Mouse (Mus musculus) stomach, embryonic 14.5 days (tissue): ENCODE data around the gene Mxd4. TPM values are rescaled to one million over a fixed set of nuclear protein-coding genes. Genes with fewer than 3 reads are reported as not detected.

Experiments
- ATAC-seq: fragments of 200-750 bp; cut with Nextera tagmentation; 2 replicates; pipeline ENCODE4 v1.8.0; 2017; ENCODE audit warnings: low read depth, moderate TSS enrichment; ENCODE audit not compliant: insufficient number of reproducible peaks, insufficient read depth, low FRiP score
- H3K27ac ChIP-seq: fragments of 300-500 bp; sonication (generic); 2 replicates; pipeline ENCODE4 v1.5.1; 2014; ENCODE audit warnings: mild to moderate bottlenecking, low read length, moderate library complexity, mixed read lengths
- H3K27me3 ChIP-seq: fragments of 300-500 bp; sonication (generic); 2 replicates; pipeline ENCODE4 v1.6.1; 2014; ENCODE audit warnings: low read length, control low read depth, mixed read lengths; ENCODE audit not compliant: control insufficient read depth, insufficient read depth
- H3K36me3 ChIP-seq: fragments of 300-500 bp; sonication (generic); 2 replicates; pipeline ENCODE4 v1.6.1; 2014; ENCODE audit warnings: mild to moderate bottlenecking, control low read depth, low read length, moderate library complexity, mixed read lengths; ENCODE audit not compliant: control insufficient read depth, insufficient read depth
- H3K4me1 ChIP-seq: fragments of 300-500 bp; sonication (generic); 2 replicates; pipeline ENCODE4 v1.6.1; 2014; ENCODE audit warnings: low read length, control low read depth, mixed read lengths; ENCODE audit not compliant: control insufficient read depth, insufficient read depth
- H3K4me2 ChIP-seq: fragments of 300-500 bp; sonication (generic); replicated peaks from 2 replicates; pipeline ENCODE4 v1.6.1; 2014; ENCODE audit warnings: low read depth, low read length, control low read depth
- H3K4me3 ChIP-seq: fragments of 300-500 bp; sonication (generic); 2 replicates; pipeline ENCODE4 v1.5.1; 2014; ENCODE audit warnings: low read depth, low read length, control low read depth
- H3K9ac ChIP-seq: fragments of 300-500 bp; sonication (generic); replicated peaks from 2 replicates; pipeline ENCODE4 v1.6.1; 2014; ENCODE audit warnings: low read depth, mild to moderate bottlenecking, control low read depth, low read length, moderate library complexity, mixed read lengths
- H3K9me3 ChIP-seq: fragments of 300-500 bp; sonication (generic); 2 replicates; pipeline ENCODE4 v1.6.1; 2016; ENCODE audit warnings: low read depth, low read length, control low read depth; ENCODE audit not compliant: control insufficient read depth
- WGBS: fragments of 180-500 bp; shearing (Covaris S2); extraction: QIAGEN DNeasy Blood & Tissue Kit; methylation state at CpG from one replicate; pipeline ENCODE4 v1.1.7; 2014; 5-methylcytosine and 5-hydroxymethylcytosine counted together
- polyA plus RNA-seq: library from polyadenylated mRNA; unstranded; fragments of >200 nt; fragmentation: Nextera tagmentation; extraction: Ambion mirVana; gene quantifications from 2 replicates; pipeline ENCODE4 v1.2.1, GENCODE M21; 2014

The Mxd4 gene
- 51.4 and 58.6 TPM in 2 replicates for polyA plus RNA-seq

DNA sequence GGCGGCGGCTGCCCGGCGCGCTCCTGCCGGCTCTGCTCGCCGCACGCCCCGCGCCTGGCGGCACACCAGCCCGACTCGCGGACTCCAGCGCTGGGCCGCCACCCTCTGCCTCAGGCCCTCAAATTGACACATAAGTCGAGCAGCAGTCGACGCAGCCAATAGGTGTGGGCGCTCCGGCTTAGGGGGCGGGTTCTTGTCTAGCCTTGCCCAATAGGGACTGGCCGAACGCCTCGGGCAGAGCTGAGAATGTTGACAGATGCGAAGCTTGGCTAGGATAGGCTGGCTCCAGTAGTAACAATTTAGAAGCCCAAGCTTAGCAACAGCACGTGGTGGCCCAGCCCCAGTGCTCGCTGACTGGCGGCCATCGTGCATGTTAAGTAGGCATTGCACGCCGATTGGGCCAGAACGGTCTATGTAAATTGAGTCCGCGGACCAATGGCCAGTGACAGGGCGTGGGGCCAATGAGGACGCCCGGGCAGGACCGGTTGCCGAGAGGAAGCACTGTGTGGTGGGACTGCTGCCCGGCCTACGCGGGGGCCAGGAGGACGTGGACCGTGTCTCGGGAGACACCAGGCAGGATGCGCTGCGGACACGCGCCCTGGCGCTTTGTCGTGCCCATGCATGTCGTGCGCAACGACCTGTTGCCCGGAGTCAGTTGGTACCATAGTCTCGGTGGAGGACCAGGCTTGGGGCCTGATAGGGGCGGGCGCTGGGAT lies at the start of gene Mxd4:
Gene Mxd4, minus strand, starts transcription at position 120 of the 716 bp plus-strand sequence.
- H3K27ac ChIP-seq: peak within 1 kb of the TSS; percentile 93
- H3K4me3 ChIP-seq: peak within 1 kb of the TSS; percentile 95
- ATAC-seq: peak; percentile 98
- no peaks in the 10 kb centered on the region for H3K27me3 ChIP-seq
- H3K36me3 ChIP-seq: peaks cover 4% of the 10 kb centered on the region; the same call in 1 of the 2 replicates
- peaks cover 25% of the 10 kb centered on the region for H3K4me1 ChIP-seq
- no peaks in the 10 kb centered on the region for H3K9me3 ChIP-seq
- WGBS: under 1% methylated on average over 60 of the region's 60 CpGs
- peak within 1 kb of the TSS; percentile 77 for H3K9ac ChIP-seq
- H3K4me2 ChIP-seq: peak within 1 kb of the TSS; percentile 92

DNA sequence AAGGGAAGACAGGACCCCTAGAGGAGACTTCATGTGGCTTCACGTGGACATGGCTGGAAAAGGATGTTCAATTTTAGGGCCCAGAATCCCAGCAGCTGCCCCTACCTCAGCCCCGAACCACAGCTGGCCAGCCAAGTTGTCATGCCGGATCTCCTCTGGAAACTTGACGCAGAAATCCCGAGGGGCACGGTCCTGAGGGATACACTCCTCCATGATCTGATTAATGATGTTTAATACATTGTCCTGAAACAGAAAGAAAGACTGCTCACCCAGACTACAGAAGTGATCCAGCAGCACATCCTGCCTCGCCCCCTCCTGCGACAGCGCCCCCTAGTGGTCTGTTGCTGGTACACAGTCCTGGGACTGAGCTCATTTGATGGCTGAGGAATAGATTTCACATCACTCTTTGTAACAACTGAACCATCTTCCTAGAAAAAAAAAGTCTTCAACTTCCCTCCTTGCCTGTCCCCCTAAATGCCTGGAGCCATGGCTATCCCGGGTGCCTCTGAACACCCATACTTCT lies 48.4 kb upstream of the Mxd4 start:
- no peak for ATAC-seq
- Histone ChIP-seq H3K36me3 (no peaks in the 10 kb centered on the region), H3K9me3 (no peaks in the 10 kb centered on the region), H3K4me2 (no peak overlapping the region), H3K9ac (no peak overlapping the region), H3K27ac (no peak overlapping the region), H3K4me1 (no peaks in the 10 kb centered on the region), H3K27me3 (no peaks in the 10 kb centered on the region), H3K4me3 (no peak overlapping the region)
- WGBS: 53% methylated on average over 10 of the region's 10 CpGs

DNA sequence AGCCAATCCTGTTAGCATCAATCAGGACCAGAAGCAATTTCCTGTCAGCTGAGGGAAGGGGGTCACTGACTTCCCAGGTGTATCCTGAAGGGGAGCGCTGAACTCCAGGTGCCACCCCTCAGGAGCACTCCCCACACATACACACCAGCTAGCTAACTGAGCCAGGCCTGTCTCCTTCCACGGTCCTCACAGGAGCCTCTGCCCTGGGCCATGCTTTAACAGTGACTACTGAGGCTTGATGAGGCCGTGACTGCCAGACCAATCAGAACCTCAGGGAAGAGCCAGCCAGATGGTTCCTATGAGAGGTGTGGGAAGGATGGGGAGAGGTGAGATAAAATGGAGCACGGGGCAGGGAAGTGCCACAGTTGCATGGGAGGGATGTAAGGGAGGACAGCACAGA lies 47.5 kb upstream of the Mxd4 start:
- Histone ChIP-seq H3K27ac (no peak overlapping the region), H3K9ac (no peak overlapping the region), H3K4me2 (no peak overlapping the region), H3K36me3 (no peaks in the 10 kb centered on the region), H3K4me3 (no peak overlapping the region), H3K27me3 (no peaks in the 10 kb centered on the region), H3K4me1 (no peaks in the 10 kb centered on the region), H3K9me3 (no peaks in the 10 kb centered on the region)
- 55% methylated on average over 4 of the region's 4 CpGs for WGBS
- no peak for ATAC-seq

DNA sequence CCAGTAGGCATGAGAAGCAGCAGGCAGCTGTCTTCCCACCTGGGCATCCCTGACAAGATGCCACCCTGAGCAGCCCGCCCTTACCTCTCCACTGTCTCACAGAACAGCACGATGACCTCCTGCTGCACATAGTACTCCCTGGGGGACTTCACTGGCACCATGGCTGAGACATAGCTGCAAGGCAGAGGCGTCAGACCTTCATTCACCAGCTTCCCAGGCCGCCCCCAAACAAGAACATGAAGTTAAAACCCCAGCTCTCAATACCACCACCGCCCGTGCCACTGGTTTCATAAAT lies 45.6 kb upstream of the Mxd4 start:
- Histone ChIP-seq H3K4me2 (no peak overlapping the region), H3K27me3 (no peaks in the 10 kb centered on the region), H3K4me3 (no peak overlapping the region), H3K27ac (no peak overlapping the region), H3K9ac (no peak overlapping the region), H3K9me3 (no peaks in the 10 kb centered on the region), H3K4me1 (no peaks in the 10 kb centered on the region), H3K36me3 (no peaks in the 10 kb centered on the region)
- no peak for ATAC-seq
- WGBS: 82% methylated on average over 6 of the region's 6 CpGs

DNA sequence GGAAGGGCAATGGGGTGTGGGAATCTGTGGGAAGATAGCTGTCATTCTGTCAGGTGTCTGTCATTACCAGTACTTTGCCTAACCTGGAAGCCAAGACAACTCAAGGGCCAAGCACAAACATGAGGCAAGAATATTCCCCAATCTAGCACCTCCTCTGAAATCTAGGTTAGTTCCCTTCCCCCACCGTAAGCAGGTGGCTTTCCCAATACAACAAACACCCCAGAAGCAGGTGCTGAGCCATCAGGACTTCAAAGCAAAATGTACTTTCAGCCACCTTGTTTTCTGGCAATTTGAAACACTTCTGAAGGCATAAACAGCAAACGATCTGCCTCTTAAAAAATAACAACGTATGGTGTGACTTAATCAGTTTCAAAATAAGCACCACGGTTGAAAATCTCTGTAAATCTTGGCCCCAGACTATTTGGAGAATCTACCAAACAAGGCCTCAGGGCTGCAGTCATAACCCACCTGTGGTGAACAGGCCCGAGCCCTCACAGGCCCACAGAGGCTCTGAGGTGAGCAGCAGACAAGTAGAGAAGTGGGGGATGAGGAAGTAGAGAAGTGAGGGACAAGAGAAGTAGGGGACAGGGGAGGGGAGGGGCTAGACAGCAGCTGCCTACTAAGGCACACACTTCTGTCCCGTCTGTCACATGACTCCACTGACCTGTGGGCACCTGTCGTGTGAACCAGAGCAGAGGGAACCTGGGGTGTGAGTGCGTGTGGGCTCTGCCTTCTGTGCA lies 45.1 kb upstream of the Mxd4 start:
- no peak overlapping the region for H3K27ac ChIP-seq

DNA sequence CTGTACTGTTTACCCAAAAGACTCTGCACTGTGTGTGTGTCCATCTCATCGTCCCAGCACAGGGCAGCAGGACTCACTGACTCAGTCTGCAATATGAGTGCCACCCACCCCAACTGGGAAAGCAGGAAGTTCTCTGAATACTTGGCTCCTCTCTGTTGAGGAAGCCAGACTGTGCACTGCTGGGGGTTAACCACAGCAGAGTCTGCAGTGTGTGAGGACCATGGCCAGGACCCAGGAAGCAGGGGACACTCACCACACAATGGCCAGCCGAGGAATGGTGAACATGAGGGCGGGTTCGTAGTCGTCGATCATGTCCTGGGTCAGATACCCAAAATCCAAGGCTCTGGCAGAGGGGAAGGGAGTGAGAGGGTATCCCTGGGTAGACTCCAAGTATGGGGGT lies 44.4 kb upstream of the Mxd4 start:
- Histone ChIP-seq H3K36me3 (no peaks in the 10 kb centered on the region), H3K4me1 (no peaks in the 10 kb centered on the region), H3K4me3 (no peak overlapping the region), H3K9ac (no peak overlapping the region), H3K4me2 (no peak overlapping the region), H3K9me3 (no peaks in the 10 kb centered on the region), H3K27me3 (no peaks in the 10 kb centered on the region), H3K27ac (no peak overlapping the region)
- no peak for ATAC-seq
- 86% methylated on average over 6 of the region's 6 CpGs for WGBS

More for the DNA sequence above, 45.1 kb upstream of the Mxd4 start:
- WGBS: 74% methylated on average over 8 of the region's 8 CpGs
- H3K4me1 ChIP-seq: no peaks in the 10 kb centered on the region
- no peak overlapping the region for H3K4me2 ChIP-seq
- no peak for ATAC-seq
- H3K36me3 ChIP-seq: no peaks in the 10 kb centered on the region
- no peaks in the 10 kb centered on the region for H3K9me3 ChIP-seq
- no peak overlapping the region for H3K4me3 ChIP-seq
- H3K9ac ChIP-seq: no peak overlapping the region
- H3K27me3 ChIP-seq: no peaks in the 10 kb centered on the region

DNA sequence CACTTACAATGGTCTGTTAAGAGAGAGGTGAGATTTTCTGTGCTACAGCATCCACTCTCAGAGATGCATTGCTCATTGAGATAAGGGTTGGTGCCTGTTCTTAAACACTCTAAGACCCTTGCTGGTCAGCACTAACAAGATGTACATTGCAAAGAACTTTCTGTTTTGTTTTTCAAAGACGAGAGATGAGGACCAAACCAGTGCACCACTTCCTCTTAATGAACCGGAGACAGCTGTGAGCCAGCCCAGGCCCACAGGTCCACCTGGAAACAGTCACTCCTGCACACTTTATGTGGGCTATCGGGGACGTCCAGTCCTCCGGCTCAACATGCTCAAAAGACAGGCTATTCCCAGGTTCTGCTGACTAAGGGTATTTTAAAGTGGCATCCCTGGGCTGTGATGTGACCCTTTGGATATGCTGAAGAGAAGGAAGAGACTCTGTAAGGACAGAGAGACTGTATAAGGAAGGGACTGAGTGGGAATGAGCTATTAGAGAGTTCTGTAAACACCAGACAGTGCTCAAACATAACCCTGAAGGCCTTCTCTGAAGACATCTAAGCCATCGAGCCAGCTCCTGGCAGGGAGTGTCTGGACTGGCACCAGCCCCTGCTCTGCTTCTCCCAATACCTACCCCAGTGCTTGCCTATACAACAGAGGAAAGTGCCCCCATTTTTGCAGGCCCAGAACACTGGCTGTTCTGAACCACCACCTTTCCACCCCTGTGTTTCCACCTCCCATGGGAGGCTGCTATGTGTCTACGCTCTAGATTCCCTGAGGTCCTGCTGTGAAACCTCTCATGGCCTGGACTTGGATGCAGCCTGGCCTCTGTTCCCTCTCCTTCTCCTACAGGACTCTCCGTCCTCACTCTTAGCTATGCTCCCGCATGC lies 43.3 kb upstream of the Mxd4 start:
- no peak overlapping the region for H3K4me3 ChIP-seq
- H3K36me3 ChIP-seq: no peaks in the 10 kb centered on the region
- no peaks in the 10 kb centered on the region for H3K9me3 ChIP-seq
- no peak overlapping the region for H3K27ac ChIP-seq
- H3K27me3 ChIP-seq: no peaks in the 10 kb centered on the region
- H3K9ac ChIP-seq: no peak overlapping the region
- H3K4me1 ChIP-seq: no peaks in the 10 kb centered on the region
- no peak for ATAC-seq
- no peak overlapping the region for H3K4me2 ChIP-seq
- WGBS: 73% methylated on average over 9 of the region's 9 CpGs

DNA sequence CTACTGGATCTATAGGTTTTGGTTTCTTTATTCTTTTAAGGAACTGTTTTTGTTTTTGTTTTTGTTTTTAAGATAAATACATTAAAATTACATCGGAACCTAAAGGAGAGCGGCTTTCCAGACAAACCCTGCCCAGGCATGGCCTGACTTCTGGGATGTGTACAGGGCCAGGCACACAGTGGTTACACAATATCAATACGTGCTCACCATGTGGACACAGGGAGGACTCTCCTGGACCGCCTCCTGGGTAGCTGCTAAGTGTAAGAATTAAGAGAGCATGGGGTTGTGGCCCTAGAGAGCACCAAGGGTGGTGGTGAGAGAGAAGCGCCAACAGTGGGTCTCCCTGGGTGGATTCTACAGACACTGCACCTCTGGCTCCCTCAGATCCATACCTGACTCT lies 42.0 kb upstream of the Mxd4 start:
- no peak for ATAC-seq
- H3K27me3 ChIP-seq: no peaks in the 10 kb centered on the region
- H3K4me1 ChIP-seq: no peaks in the 10 kb centered on the region
- WGBS: 91% methylated on average over 5 of the region's 5 CpGs
- no peaks in the 10 kb centered on the region for H3K36me3 ChIP-seq
- no peak overlapping the region for H3K4me3 ChIP-seq
- no peaks in the 10 kb centered on the region for H3K9me3 ChIP-seq
- no peak overlapping the region for H3K9ac ChIP-seq
- no peak overlapping the region for H3K4me2 ChIP-seq
- no peak overlapping the region for H3K27ac ChIP-seq
